Mouse (Mus musculus) CH12.LX (cell line): ENCODE measurements around the gene Usp12. TPM values are rescaled to one million over a fixed set of nuclear protein-coding genes. Genes with fewer than 3 reads are reported as not detected.

Experiments
- DNase-seq: peaks from one replicate; pipeline ENCODE4 v3.0.0-alpha.2; 2013; ENCODE audit errors: extremely low read depth
- H3K27ac ChIP-seq: 2 replicates; pipeline ENCODE4 v1.5.1; 2012; ENCODE audit warnings: low read depth, mild to moderate bottlenecking, control low read depth, moderate library complexity; ENCODE audit not compliant: insufficient read depth
- H3K27me3 ChIP-seq: replicated peaks from 2 replicates; pipeline ENCODE3; 2012; ENCODE audit warnings: inconsistent platforms
- H3K36me3 ChIP-seq, 2 experiments: replicated peaks in 1 of 2; 2 replicates each; pipeline versions ENCODE3 to v1.6.1; 2012; ENCODE audit warnings: inconsistent platforms in 1 of 2, low read length in 1 of 2, mild to moderate bottlenecking in 1 of 2, mixed read lengths in 1 of 2, moderate library complexity in 1 of 2; ENCODE audit not compliant: control insufficient read depth in 1 of 2, insufficient read depth in 1 of 2
- H3K4me1 ChIP-seq, 2 experiments: 2 replicates each; pipeline ENCODE4 v1.6.1; 2012; ENCODE audit warnings: inconsistent platforms in 1 of 2, moderate library complexity in 1 of 2; ENCODE audit not compliant: insufficient read depth in 2 of 2, control insufficient read depth in 1 of 2
- H3K4me2 ChIP-seq: 2 replicates; pipeline ENCODE4 v1.6.1; 2012; ENCODE audit warnings: low read depth, mild to moderate bottlenecking, control low read depth; ENCODE audit not compliant: poor library complexity, insufficient read depth, severe bottlenecking
- H3K4me3 ChIP-seq, 3 experiments: fragments of 150-350 bp in 1 of 3; sonication (generic) in 1 of 3; replicated peaks in 1 of 3; 2 replicates each; pipeline versions ENCODE3 to v1.5.1; 2011 to 2012; ENCODE audit warnings: low read depth in 2 of 3, low read length in 2 of 3, mild to moderate bottlenecking in 2 of 3, moderate library complexity in 2 of 3, control low read depth in 1 of 3, improper control_type of control experiment in 1 of 3, inconsistent platforms in 1 of 3, mixed read lengths in 1 of 3; ENCODE audit not compliant: poor library complexity in 1 of 3
- H3K79me2 ChIP-seq: replicated peaks from 2 replicates; pipeline ENCODE4 v1.6.1; 2012; ENCODE audit warnings: mild to moderate bottlenecking, moderate library complexity; ENCODE audit not compliant: control insufficient read depth, poor library complexity, insufficient read depth, severe bottlenecking; ENCODE audit errors: extremely low read depth
- H3K9ac ChIP-seq: 2 replicates; pipeline ENCODE4 v1.6.1; 2012; ENCODE audit warnings: low read depth, mild to moderate bottlenecking, control low read depth, moderate library complexity; ENCODE audit not compliant: insufficient read depth
- H3K9me3 ChIP-seq: replicated peaks from 2 replicates; pipeline ENCODE3; 2012; ENCODE audit warnings: low read length, inconsistent platforms, mixed read lengths
- BHLHE40 ChIP-seq: IDR thresholded peaks from 2 replicates; pipeline ENCODE4 v1.6.1; 2011; ENCODE audit warnings: mild to moderate bottlenecking, low read depth, low read length, improper control_type of control experiment
- CHD1 ChIP-seq: IDR thresholded peaks from 2 replicates; pipeline ENCODE4 v1.6.1; 2012; ENCODE audit warnings: low read depth, low read length, improper control_type of control experiment, inconsistent platforms
- CHD2 ChIP-seq: IDR thresholded peaks from 2 replicates; pipeline ENCODE4 v1.6.1; 2011; ENCODE audit warnings: low read length, improper control_type of control experiment
- E2F4 ChIP-seq: IDR thresholded peaks from 2 replicates; pipeline ENCODE4 v1.6.1; 2011; ENCODE audit warnings: low read depth, low read length, improper control_type of control experiment; ENCODE audit not compliant: insufficient replicate concordance
- ELF1 ChIP-seq: IDR thresholded peaks from 2 replicates; pipeline ENCODE4 v1.6.1; 2014; ENCODE audit warnings: low read depth, mild to moderate bottlenecking, inconsistent platforms, low read length, improper control_type of control experiment
- ETS1 ChIP-seq: conservative IDR thresholded peaks from 2 replicates; pipeline ENCODE4 v1.6.1; 2012; ENCODE audit warnings: low read depth, mild to moderate bottlenecking, inconsistent platforms, low read length, improper control_type of control experiment, moderate library complexity
- GABPA ChIP-seq: IDR thresholded peaks from 2 replicates; pipeline ENCODE4 v1.6.1; 2012; ENCODE audit warnings: low read depth, low read length, improper control_type of control experiment, inconsistent platforms; ENCODE audit not compliant: insufficient replicate concordance
- HCFC1 ChIP-seq: IDR thresholded peaks from 2 replicates; pipeline ENCODE4 v1.6.1; 2012; ENCODE audit warnings: low read depth, mild to moderate bottlenecking, inconsistent platforms, low read length, improper control_type of control experiment
- JUN ChIP-seq: IDR thresholded peaks from 2 replicates; pipeline ENCODE4 v1.6.1; 2011; ENCODE audit warnings: low read depth, mild to moderate bottlenecking, low read length, improper control_type of control experiment, moderate library complexity; ENCODE audit not compliant: insufficient read depth
- JUND ChIP-seq: conservative IDR thresholded peaks from 2 replicates; pipeline ENCODE4 v1.6.1; 2011; ENCODE audit warnings: low read depth, low read length, improper control_type of control experiment
- KAT2A ChIP-seq: IDR thresholded peaks from 2 replicates; pipeline ENCODE4 v1.6.1; 2012; ENCODE audit warnings: low read length, improper control_type of control experiment, inconsistent platforms; ENCODE audit not compliant: insufficient replicate concordance
- MAFK ChIP-seq: IDR thresholded peaks from 2 replicates; pipeline ENCODE4 v1.6.1; 2011; ENCODE audit warnings: low read length, improper control_type of control experiment; ENCODE audit not compliant: insufficient replicate concordance
- MAX ChIP-seq: IDR thresholded peaks from 2 replicates; pipeline ENCODE4 v1.6.1; 2011; ENCODE audit warnings: low read length, improper control_type of control experiment
- MAZ ChIP-seq: IDR thresholded peaks from 2 replicates; pipeline ENCODE4 v1.6.1; 2012; ENCODE audit warnings: low read depth, mild to moderate bottlenecking, inconsistent platforms, low read length, improper control_type of control experiment, moderate library complexity
- MEF2A ChIP-seq: IDR thresholded peaks from 2 replicates; pipeline ENCODE4 v1.6.1; 2014; ENCODE audit warnings: low read depth, mild to moderate bottlenecking, inconsistent platforms, low read length, improper control_type of control experiment, borderline replicate concordance
- MXI1 ChIP-seq: IDR thresholded peaks from 2 replicates; pipeline ENCODE4 v1.6.1; 2011; ENCODE audit warnings: mild to moderate bottlenecking, low read depth, low read length, improper control_type of control experiment
- MYC ChIP-seq: IDR thresholded peaks from 2 replicates; pipeline ENCODE4 v1.6.1; 2011; ENCODE audit warnings: low read depth, mild to moderate bottlenecking, improper control_type of control experiment, low read length
- NELFE ChIP-seq: IDR thresholded peaks from 2 replicates; pipeline ENCODE4 v1.6.1; 2011; ENCODE audit warnings: low read depth, low read length, improper control_type of control experiment
- NRF1 ChIP-seq: IDR thresholded peaks from 2 replicates; pipeline ENCODE4 v1.6.1; 2014; ENCODE audit warnings: low read depth, mild to moderate bottlenecking, inconsistent platforms, low read length, improper control_type of control experiment, moderate library complexity
- PAX5 ChIP-seq: IDR thresholded peaks from 2 replicates; pipeline ENCODE4 v1.6.1; 2012; ENCODE audit warnings: low read length, inconsistent platforms, mixed read lengths
- POLR2A ChIP-seq: IDR thresholded peaks from 2 replicates; pipeline ENCODE4 v1.6.1; 2011; ENCODE audit warnings: low read depth, mild to moderate bottlenecking, improper control_type of control experiment, low read length
- POLR2AphosphoS2 ChIP-seq: IDR thresholded peaks from 2 replicates; pipeline ENCODE4 v1.6.1; 2011; ENCODE audit warnings: low read depth, low read length, improper control_type of control experiment
- RAD21 ChIP-seq: IDR thresholded peaks from 2 replicates; pipeline ENCODE4 v1.6.1; 2011; ENCODE audit warnings: low read depth, mild to moderate bottlenecking, low read length, improper control_type of control experiment, moderate library complexity
- SMC3 ChIP-seq: IDR thresholded peaks from 2 replicates; pipeline ENCODE4 v1.6.1; 2011; ENCODE audit warnings: low read depth, low read length, improper control_type of control experiment
- TBP ChIP-seq: conservative IDR thresholded peaks from 2 replicates; pipeline ENCODE4 v1.6.1; 2011; ENCODE audit warnings: low read depth, low read length, improper control_type of control experiment
- UBTF ChIP-seq: IDR thresholded peaks from 2 replicates; pipeline ENCODE4 v1.6.1; 2012; ENCODE audit warnings: low read depth, mild to moderate bottlenecking, inconsistent platforms, low read length, improper control_type of control experiment, moderate library complexity
- USF1 ChIP-seq: IDR thresholded peaks from 2 replicates; pipeline ENCODE4 v1.6.1; 2014; ENCODE audit warnings: low read depth, mild to moderate bottlenecking, inconsistent platforms, low read length, improper control_type of control experiment
- USF2 ChIP-seq: conservative IDR thresholded peaks from 2 replicates; pipeline ENCODE4 v1.6.1; 2011; ENCODE audit warnings: low read depth, low read length, improper control_type of control experiment
- ZKSCAN1 ChIP-seq: IDR thresholded peaks from 2 replicates; pipeline ENCODE4 v1.6.1; 2012; ENCODE audit warnings: low read depth, inconsistent platforms, low read length, improper control_type of control experiment, borderline replicate concordance
- ZMIZ1 ChIP-seq: IDR thresholded peaks from 2 replicates; pipeline ENCODE4 v1.6.1; 2012; ENCODE audit warnings: low read depth, mild to moderate bottlenecking, inconsistent platforms, low read length, improper control_type of control experiment
- ZNF384 ChIP-seq: IDR thresholded peaks from 2 replicates; pipeline ENCODE4 v1.6.1; 2012; ENCODE audit warnings: low read depth, low read length, improper control_type of control experiment, inconsistent platforms
- dilution Hi-C: fragments of 300-500 bp; cut with MboI; formaldehyde crosslinking; loops from 2 replicates; pipeline ENCODE4 v1.14.3; 2020; ENCODE audit warnings: low sequenced_read_pairs; ENCODE audit not compliant: extremely low pct_unique_long_range_greater_than_20kb, extremely low pct_ligation_motif_present
- in situ Hi-C: fragments of 300-500 bp; cut with MboI; formaldehyde crosslinking; loops from 3 replicates; pipeline ENCODE4 v1.14.3; 2019; ENCODE audit warnings: low sequenced_read_pairs, low pct_ligation_motif_present, low pct_unique_long_range_greater_than_20kb, mixed read lengths
- polyA plus RNA-seq: library from polyadenylated mRNA; unstranded; fragments of >175 nt; gene quantifications from 2 replicates; pipeline ENCODE4 v1.2.1, GENCODE M21; 2012; ENCODE audit warnings: low read depth; ENCODE audit not compliant: insufficient read length
- total RNA-seq, 2 experiments: library from RNA; depleted of rRNA; stranded (reverse); fragments of 300-350 nt in 1 of 2; fragments of >200 nt in 1 of 2; gene quantifications; 2 replicates each; pipeline ENCODE4 v1.2.3; 2012 to 2014

The Usp12 gene
- total and polyA plus RNA-seq, 3 experiments, result 7.8 to 17.8 (median 10.1) TPM

DNA sequence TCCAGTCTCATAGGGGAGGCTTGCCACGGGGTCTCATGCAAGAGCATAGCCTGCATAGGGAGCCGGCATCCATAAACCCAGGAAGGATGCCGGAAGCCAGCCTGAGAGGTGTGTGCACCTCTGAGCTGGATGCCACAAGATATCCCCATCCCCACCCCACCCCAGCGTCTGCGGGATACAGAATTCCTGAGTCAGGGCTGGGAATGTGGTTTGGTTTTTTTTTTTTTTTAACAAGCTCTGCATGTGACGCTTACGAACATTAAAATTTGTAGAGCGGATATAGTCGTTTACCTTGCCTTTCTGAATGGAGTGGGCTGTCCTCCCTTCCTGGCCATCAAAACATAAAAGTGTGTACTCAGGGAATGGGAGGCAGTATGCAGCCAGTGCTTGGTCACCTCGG is 94.7 kb downstream of the Usp12 start:
- in situ Hi-C loops (no loop called here), dilution Hi-C loops (no loop called here)
- Histone ChIP-seq H3K4me1 (peaks cover 0 to 17% of the 10 kb centered on the region in 2 experiments; a peak in 1 of 4 replicates), H3K9ac (no peak overlapping the region), H3K4me3 (no peak overlapping the region), H3K4me2 (no peak overlapping the region), H3K36me3 (no peaks in the 10 kb centered on the region), H3K27ac (no peak overlapping the region), H3K27me3 (no peaks in the 10 kb centered on the region), H3K9me3 (no peaks in the 10 kb centered on the region), H3K79me2 (no peaks in the 10 kb centered on the region)
- no peak for TF ChIP-seq TBP
- no peak for TF ChIP-seq NRF1
- no peak for TF ChIP-seq USF2
- no peak for TF ChIP-seq ZMIZ1
- no peak for TF ChIP-seq UBTF
- TF ChIP-seq PAX5, result no peak
- TF ChIP-seq MYC, result no peak
- TF ChIP-seq POLR2A, result no peak
- no peak for TF ChIP-seq RAD21
- no peak for TF ChIP-seq MAZ
- no peak for TF ChIP-seq GABPA
- TF ChIP-seq JUND, result no peak
- no peak for TF ChIP-seq KAT2A
- no peak for TF ChIP-seq ZKSCAN1
- no peak for TF ChIP-seq HCFC1
- TF ChIP-seq MXI1, result no peak
- TF ChIP-seq MAX, result no peak
- TF ChIP-seq ZNF384, result no peak
- no peak for DNase-seq

DNA sequence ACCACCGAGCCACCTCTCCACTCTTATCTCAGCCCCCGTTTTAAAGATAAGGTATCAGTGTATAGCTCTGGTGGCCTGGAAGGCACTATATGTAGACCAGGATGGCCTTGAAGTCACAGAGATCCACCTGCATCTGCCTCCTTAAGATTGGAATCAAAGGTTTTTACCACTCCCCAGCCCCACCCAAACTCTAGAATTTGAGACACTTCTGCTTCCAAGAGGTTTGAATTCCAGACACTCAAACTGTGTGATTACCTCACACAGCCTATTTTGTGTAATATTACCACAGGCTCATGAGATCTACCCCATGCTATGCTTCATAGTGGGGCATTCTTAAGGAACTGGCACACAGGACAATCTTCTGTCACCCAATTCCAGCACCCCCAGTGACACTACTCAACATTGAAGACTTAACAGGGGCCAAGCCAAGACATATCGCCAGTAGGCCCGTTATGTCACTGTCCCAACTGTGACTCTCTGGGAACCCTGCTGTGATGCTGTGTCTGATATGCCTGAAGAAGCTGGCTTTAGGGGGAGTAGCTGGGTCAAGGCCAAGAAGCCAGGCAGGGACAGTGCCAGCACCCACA is 95.3 kb downstream of the Usp12 start:
- H3K79me2 ChIP-seq, result no peaks in the 10 kb centered on the region
- H3K9ac ChIP-seq, result no peak overlapping the region
- H3K4me2 ChIP-seq, result no peak overlapping the region
- no peaks in the 10 kb centered on the region for H3K27me3 ChIP-seq
- H3K27ac ChIP-seq, result no peak overlapping the region
- H3K4me3 ChIP-seq, result no peak overlapping the region
- in situ Hi-C loops (loop anchor here (25.0 kb wide), 2 partner anchors 163 to 613 kb away; partner anchors contain the start of genes Cdx2 and Urad), dilution Hi-C loops (no loop called here)
- H3K9me3 ChIP-seq, result no peaks in the 10 kb centered on the region
- H3K4me1 ChIP-seq, result peaks cover 0 to 17% of the 10 kb centered on the region in 2 experiments; a peak in 1 of 4 replicates
- no peak for DNase-seq
- TF ChIP-seq MAX (no peak), USF1 (no peak), JUN (no peak), POLR2A (no peak), KAT2A (no peak), TBP (no peak), MAZ (no peak), CHD2 (no peak), ELF1 (no peak), ETS1 (no peak), POLR2AphosphoS2 (no peak), NELFE (no peak), E2F4 (no peak), CHD1 (no peak), NRF1 (no peak), MAFK (no peak), BHLHE40 (no peak), MEF2A (no peak), USF2 (no peak), SMC3 (no peak)
- no peaks in the 10 kb centered on the region for H3K36me3 ChIP-seq
